Mouse (Mus musculus): ENCODE results near the gene Dmrt1.

- TF ChIP-seq GATA1 (IDR thresholded peaks at IDR 0.05; ENCODE audit: borderline replicate concordance, low read length) (no peak), FLI1 (IDR thresholded peaks at IDR 0.05; ENCODE audit: low read length) (no peak)
Observed at GRCm38 (mm10) chr19:25488546-25488945, 16.9 kb upstream of the Dmrt1 start.
